Mouse (Mus musculus) limb, embryonic 11.5 days (tissue): Measurements from ENCODE around the gene Sugct. TPM values are rescaled to one million over a fixed set of nuclear protein-coding genes. Genes with fewer than 3 reads are reported as not detected.
A peak's percentile ranks its signal among the peaks of the same experiment; 100 is the strongest.

ENCODE experiments used
- ATAC-seq: fragments of 200-750 bp; cut with Nextera tagmentation; 2 replicates; pipeline ENCODE4 v1.8.0; 2017; ENCODE audit warnings: low read depth; ENCODE audit not compliant: insufficient number of reproducible peaks, low FRiP score, low TSS enrichment
- DNase-seq: peaks from one replicate; pipeline ENCODE4 v3.0.0-alpha.2; 2015; ENCODE audit warnings: low spot score
- H3K27ac ChIP-seq: fragments of 300-500 bp; sonication (generic); replicated peaks from 2 replicates; pipeline ENCODE4 v1.5.1; 2014; ENCODE audit warnings: low read depth, mild to moderate bottlenecking, low read length
- H3K27me3 ChIP-seq: fragments of 300-500 bp; sonication (generic); 2 replicates; pipeline ENCODE4 v1.6.1; 2014; ENCODE audit warnings: mild to moderate bottlenecking, low read length, mixed read lengths; ENCODE audit not compliant: control insufficient read depth, insufficient read depth
- H3K36me3 ChIP-seq: fragments of 300-500 bp; sonication (generic); 2 replicates; pipeline ENCODE4 v1.6.1; 2014; ENCODE audit warnings: mild to moderate bottlenecking, low read length, moderate library complexity, mixed read lengths; ENCODE audit not compliant: control insufficient read depth, insufficient read depth
- H3K4me1 ChIP-seq: fragments of 300-500 bp; sonication (generic); 2 replicates; pipeline ENCODE4 v1.6.1; 2014; ENCODE audit warnings: low read length, mixed read lengths; ENCODE audit not compliant: control insufficient read depth, insufficient read depth
- H3K4me2 ChIP-seq: fragments of 300-500 bp; sonication (generic); 2 replicates; pipeline ENCODE4 v1.6.1; 2014; ENCODE audit warnings: low read depth, mild to moderate bottlenecking, moderate library complexity; ENCODE audit not compliant: severe bottlenecking
- H3K4me3 ChIP-seq: fragments of 300-500 bp; sonication (generic); 2 replicates; pipeline ENCODE4 v1.5.1; 2014; ENCODE audit warnings: low read depth, low read length
- H3K9ac ChIP-seq: fragments of 300-500 bp; sonication (generic); 2 replicates; pipeline ENCODE4 v1.6.1; 2014; ENCODE audit warnings: mild to moderate bottlenecking, low read length
- H3K9me3 ChIP-seq: fragments of 300-500 bp; sonication (generic); 2 replicates; pipeline ENCODE4 v1.6.1; 2016; ENCODE audit warnings: low read length; ENCODE audit not compliant: control insufficient read depth
- WGBS: fragments of 180-500 bp; shearing (Covaris S2); extraction: QIAGEN DNeasy Blood & Tissue Kit; methylation state at CpG from one replicate; pipeline ENCODE4 v1.1.7; 2014; 5-methylcytosine and 5-hydroxymethylcytosine counted together
- polyA plus RNA-seq: library from polyadenylated mRNA; unstranded; fragments of >200 nt; fragmentation: Nextera tagmentation; extraction: Ambion mirVana; gene quantifications from 2 replicates; pipeline ENCODE4 v1.2.1, GENCODE M21; 2014

Sugct gene
- polyA plus RNA-seq, 1 experiment from 2014 or later, result 3.9 TPM

DNA sequence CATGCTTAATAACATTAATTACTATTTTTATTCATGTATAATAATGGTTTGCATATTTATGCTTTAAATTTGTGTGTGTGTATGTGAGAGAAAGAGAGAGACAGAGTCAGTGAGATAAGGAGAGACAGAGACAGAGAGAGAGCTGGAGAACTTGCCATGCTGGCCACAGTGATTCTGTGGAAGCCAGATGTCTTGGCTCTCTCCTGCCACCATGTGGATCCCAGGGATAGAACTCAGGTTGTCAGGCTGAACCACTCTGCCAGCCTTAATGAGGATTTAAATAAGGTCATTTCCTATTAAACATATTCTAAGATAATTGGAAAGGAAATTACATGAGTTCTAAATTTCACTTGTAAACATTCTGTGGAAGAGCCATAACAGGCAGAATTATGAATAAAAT lies 110.5 kb downstream of the Sugct start:
- ATAC-seq, result no peak

GRCm38 (mm10) chr13:17581684-17582083 lies 113.7 kb downstream of the Sugct start:
- DNase-seq, result peak; percentile 29
- no peak for ATAC-seq
- Histone ChIP-seq H3K36me3 (no peaks in the 10 kb centered on the region), H3K9me3 (no peaks in the 10 kb centered on the region), H3K4me1 (no peaks in the 10 kb centered on the region), H3K4me3 (no peak overlapping the region), H3K27ac (no peak overlapping the region), H3K27me3 (no peaks in the 10 kb centered on the region), H3K4me2 (no peak overlapping the region), H3K9ac (no peak overlapping the region)
- WGBS, result 34% methylated on average over 2 of the region's 2 CpGs

More for the DNA sequence above, 110.5 kb downstream of the Sugct start:
- Histone ChIP-seq H3K9me3 (no peaks in the 10 kb centered on the region), H3K27me3 (no peaks in the 10 kb centered on the region), H3K36me3 (no peaks in the 10 kb centered on the region), H3K9ac (no peak overlapping the region), H3K4me3 (no peak overlapping the region), H3K4me1 (no peaks in the 10 kb centered on the region), H3K4me2 (no peak overlapping the region), H3K27ac (no peak overlapping the region)
- DNase-seq, result peak; percentile 43

DNA sequence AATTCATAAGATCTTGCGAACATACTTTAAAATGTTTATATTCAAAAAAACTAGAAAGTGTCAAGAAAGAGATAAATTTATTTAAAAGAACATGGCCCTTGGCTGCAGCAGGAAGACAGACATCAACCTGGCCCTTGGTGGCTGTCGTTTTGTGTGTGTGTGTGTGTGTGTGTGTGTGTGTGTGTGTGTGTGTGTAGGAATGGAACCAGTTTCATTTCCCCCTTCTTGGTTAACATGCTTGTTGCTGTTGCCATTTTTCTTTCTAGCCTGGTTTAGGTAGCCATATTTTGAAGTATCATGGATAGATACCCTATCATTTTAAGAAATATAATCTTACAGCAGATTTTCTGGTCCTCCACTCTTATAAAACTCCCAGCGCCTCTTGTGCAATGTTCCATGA lies 136.0 kb downstream of the Sugct start:
- WGBS, result 94% methylated on average over 3 of the region's 3 CpGs
- H3K36me3 ChIP-seq, result no peaks in the 10 kb centered on the region
- H3K4me3 ChIP-seq, result no peak overlapping the region
- no peak overlapping the region for H3K4me2 ChIP-seq
- H3K4me1 ChIP-seq, result no peaks in the 10 kb centered on the region
- no peak for ATAC-seq
- no peaks in the 10 kb centered on the region for H3K27me3 ChIP-seq
- DNase-seq, result no peak
- no peak overlapping the region for H3K27ac ChIP-seq
- H3K9me3 ChIP-seq, result no peaks in the 10 kb centered on the region
- no peak overlapping the region for H3K9ac ChIP-seq

- ATAC-seq, result no peak
- 56% methylated on average over 1 of the region's 1 CpGs for WGBS
- no peak for DNase-seq
Measured at GRCm38 (mm10) chr13:17536341-17536740, 159.0 kb downstream of the Sugct start.

GRCm38 (mm10) chr13:17534871-17535270 lies 160.5 kb downstream of the Sugct start:
- ATAC-seq (no peak), DNase-seq (no peak)
- Histone ChIP-seq H3K27me3 (no peaks in the 10 kb centered on the region), H3K36me3 (no peaks in the 10 kb centered on the region), H3K4me1 (no peaks in the 10 kb centered on the region), H3K4me3 (no peak overlapping the region), H3K4me2 (no peak overlapping the region), H3K9me3 (no peaks in the 10 kb centered on the region), H3K9ac (no peak overlapping the region), H3K27ac (no peak overlapping the region)
- 68% methylated on average over 4 of the region's 4 CpGs for WGBS

More at GRCm38 (mm10) chr13:17536341-17536740, 159.0 kb downstream of the Sugct start:
- H3K27ac ChIP-seq, result no peak overlapping the region
- no peak overlapping the region for H3K4me3 ChIP-seq
- H3K27me3 ChIP-seq, result no peaks in the 10 kb centered on the region
- H3K4me2 ChIP-seq, result no peak overlapping the region
- no peaks in the 10 kb centered on the region for H3K9me3 ChIP-seq
- H3K36me3 ChIP-seq, result no peaks in the 10 kb centered on the region
- no peak overlapping the region for H3K9ac ChIP-seq
- H3K4me1 ChIP-seq, result no peaks in the 10 kb centered on the region

- Histone ChIP-seq H3K9me3 (no peaks in the 10 kb centered on the region), H3K4me1 (no peaks in the 10 kb centered on the region), H3K4me3 (no peak overlapping the region), H3K9ac (no peak overlapping the region), H3K36me3 (no peaks in the 10 kb centered on the region), H3K27ac (no peak overlapping the region), H3K27me3 (no peaks in the 10 kb centered on the region), H3K4me2 (no peak overlapping the region)
- 72% methylated on average over 4 of the region's 4 CpGs for WGBS
- ATAC-seq (no peak), DNase-seq (no peak)
Measured at GRCm38 (mm10) chr13:17534469-17534868, 160.9 kb downstream of the Sugct start.

DNA sequence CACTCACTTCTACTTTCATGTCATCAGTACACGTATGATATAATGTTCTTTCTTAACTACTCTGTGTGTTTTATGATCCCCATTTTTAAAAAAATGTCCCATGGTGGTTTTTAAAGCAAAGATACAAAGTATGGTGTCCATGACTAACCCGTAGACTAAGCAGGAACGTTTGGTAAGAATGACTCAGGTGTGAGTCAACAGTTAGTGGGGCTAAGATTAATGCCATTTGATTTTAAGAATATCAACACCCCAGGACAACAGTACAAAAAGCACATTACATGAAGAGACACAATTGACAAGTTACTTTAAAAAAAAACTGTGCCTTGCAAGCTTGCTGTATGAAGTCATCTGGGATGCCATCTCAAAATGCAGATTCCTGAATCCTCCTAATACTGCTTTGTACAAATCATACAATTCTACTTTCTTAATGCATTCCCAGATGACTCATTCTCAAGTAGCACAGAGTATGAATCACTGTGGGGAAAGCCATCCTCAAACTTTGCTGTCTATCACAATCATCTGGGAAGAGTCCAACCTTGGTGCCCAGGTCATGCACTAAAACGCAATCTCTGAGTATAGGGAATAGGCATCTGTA lies 184.1 kb downstream of the Sugct start:
- DNase-seq, result no peak
- 83% methylated on average over 4 of the region's 4 CpGs for WGBS
- no peak overlapping the region for H3K4me3 ChIP-seq
- H3K36me3 ChIP-seq, result no peaks in the 10 kb centered on the region
- H3K4me1 ChIP-seq, result no peaks in the 10 kb centered on the region
- H3K27ac ChIP-seq, result no peak overlapping the region
- H3K27me3 ChIP-seq, result no peaks in the 10 kb centered on the region
- H3K4me2 ChIP-seq, result no peak overlapping the region
- ATAC-seq, result no peak
- H3K9me3 ChIP-seq, result no peaks in the 10 kb centered on the region
- H3K9ac ChIP-seq, result no peak overlapping the region

- no peak overlapping the region for H3K4me2 ChIP-seq
- H3K4me1 ChIP-seq, result no peaks in the 10 kb centered on the region
- 62% methylated on average over 1 of the region's 1 CpGs for WGBS
- no peak overlapping the region for H3K9ac ChIP-seq
- ATAC-seq, result no peak
- no peaks in the 10 kb centered on the region for H3K9me3 ChIP-seq
- no peaks in the 10 kb centered on the region for H3K27me3 ChIP-seq
- H3K36me3 ChIP-seq, result no peaks in the 10 kb centered on the region
- no peak for DNase-seq
- H3K4me3 ChIP-seq, result no peak overlapping the region
- H3K27ac ChIP-seq, result no peak overlapping the region
Measured at GRCm38 (mm10) chr13:17494936-17495335, 200.4 kb downstream of the Sugct start.

- H3K27ac ChIP-seq, result no peak overlapping the region
- 86% methylated on average over 5 of the region's 5 CpGs for WGBS
- H3K27me3 ChIP-seq, result no peaks in the 10 kb centered on the region
- no peak overlapping the region for H3K4me3 ChIP-seq
- no peak for ATAC-seq
- H3K36me3 ChIP-seq, result no peaks in the 10 kb centered on the region
- DNase-seq, result no peak
- H3K4me1 ChIP-seq, result no peaks in the 10 kb centered on the region
- H3K9me3 ChIP-seq, result no peaks in the 10 kb centered on the region
- no peak overlapping the region for H3K4me2 ChIP-seq
- no peak overlapping the region for H3K9ac ChIP-seq
Measured at GRCm38 (mm10) chr13:17494056-17494574, 201.2 kb downstream of the Sugct start.
